Mouse (Mus musculus) layer of hippocampus, adult 6 months (tissue): ENCODE results near the gene Cox8c. TPM values are rescaled to one million over a fixed set of nuclear protein-coding genes. Genes with fewer than 3 reads are reported as not detected.

Source experiments
- long read RNA-seq, 2 experiments: library from polyadenylated mRNA; unstranded; transcript quantifications; one replicate each; pipeline ENCODE4 v2.0.0; 2019 to 2020
- polyA plus RNA-seq: library from polyadenylated mRNA; unstranded; fragments of <200 nt; fragmentation: Nextera tagmentation; gene quantifications from 2 replicates; pipeline ENCODE4 v1.2.3, GENCODE M21; 2021

Gene Cox8c
- not detected in 2 replicates for polyA plus RNA-seq
- long read RNA-seq, experiment 1: 0 reads
- long read RNA-seq, experiment 2: 0 reads

DNA sequence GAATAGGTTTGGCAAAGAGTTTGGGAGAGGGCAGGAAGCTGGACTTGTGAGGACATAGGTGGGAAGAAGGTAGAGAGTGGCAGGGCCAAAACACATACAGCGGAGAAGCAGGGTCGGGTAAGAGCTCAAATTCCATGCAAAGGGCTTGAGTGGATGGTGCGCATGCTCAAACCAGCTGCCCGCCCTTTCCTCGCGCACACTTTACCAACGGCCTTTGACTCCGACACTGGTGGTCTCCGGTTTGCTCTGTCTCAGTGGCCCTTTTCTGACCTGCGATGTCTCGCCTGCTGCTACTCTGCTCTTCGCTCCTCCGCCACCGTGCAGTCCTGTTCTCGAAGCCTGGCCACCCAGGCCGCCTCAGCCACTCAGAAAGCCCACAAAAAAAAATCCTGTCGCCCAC lies at the start of gene Cox8c:
Gene Cox8c, plus strand, starts transcription at position 226 of the 400 bp plus-strand sequence.

DNA sequence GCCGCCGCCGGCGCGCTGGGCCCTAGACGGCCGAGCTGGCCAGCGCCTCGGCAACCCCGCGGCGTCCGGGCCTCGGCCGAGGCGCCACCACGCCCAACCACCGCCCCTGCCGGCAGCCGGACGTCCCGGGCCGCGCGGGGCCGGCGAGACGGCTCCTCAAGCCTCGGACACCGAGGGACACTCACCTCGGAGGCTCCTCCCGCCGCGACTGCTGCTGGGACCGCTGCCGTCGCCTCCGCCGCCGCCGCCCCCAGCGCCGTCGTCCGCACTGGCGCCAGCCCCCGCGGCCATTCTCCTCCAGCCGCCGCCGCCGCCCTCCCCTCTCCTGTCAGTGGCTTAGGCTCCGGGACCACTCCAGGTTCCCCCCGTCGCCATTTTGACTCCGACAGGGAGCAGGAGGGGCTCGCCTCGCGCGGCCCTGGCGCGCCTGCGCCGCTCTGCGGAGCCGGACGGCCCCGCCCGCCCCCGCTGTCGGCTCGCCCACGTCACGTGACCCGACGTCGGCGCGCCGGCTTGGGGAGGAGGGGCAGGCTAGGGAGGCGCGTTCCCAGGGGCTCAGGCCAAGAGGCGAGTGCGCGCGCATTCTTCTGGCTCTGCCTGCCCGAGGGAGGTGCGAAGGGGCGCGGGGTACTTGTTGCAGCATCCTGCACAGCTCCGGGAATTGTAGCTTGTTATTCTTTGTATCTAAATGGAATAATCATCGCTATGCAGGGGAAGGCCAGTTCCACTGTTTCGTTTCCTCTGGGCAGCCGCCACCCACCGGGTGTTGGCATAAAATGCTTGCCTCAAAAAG lies 20.9 kb upstream of the Cox8c start, which contains the start of gene Btbd7:
Gene Btbd7, minus strand, starts transcription at position 441 of the 793 bp plus-strand sequence.

DNA sequence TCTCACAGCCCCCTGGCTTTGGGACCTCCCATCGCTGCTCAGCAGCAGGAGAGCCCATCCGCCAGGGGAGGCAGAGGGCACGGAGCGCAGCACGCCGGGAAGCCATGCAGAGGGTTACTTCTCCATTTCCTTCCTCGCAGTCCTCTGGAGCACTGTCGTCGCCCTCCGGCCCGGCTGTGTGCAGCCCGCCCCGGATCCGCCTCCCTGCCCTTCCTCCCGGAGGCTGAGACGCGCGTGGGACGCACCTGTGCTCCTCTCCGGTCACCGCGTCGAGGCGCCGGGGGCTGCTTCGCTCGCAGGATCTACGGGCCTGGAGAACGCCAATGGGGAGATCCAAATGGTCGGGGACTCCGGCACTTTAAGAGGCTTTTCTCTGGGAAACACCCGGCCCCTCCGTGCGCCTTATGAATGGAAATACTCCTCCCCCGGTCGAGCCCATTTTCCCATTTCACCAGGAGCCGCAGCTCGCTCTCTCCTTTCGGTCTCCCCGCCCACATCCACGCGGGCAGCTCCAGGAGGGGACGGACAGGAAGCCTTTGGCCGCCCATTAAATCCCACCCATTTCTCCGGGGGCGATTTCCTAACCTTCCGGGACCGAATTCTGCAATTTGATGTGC lies 49.8 kb downstream of the Cox8c start, which contains the start of gene Unc79:
Gene Unc79, plus strand, starts transcription at position 82 of the 617 bp plus-strand sequence.

Other genes starting within 250 kb of the Cox8c start
- gene Itpk1, start 194.4 kb upstream of the Cox8c start, polyA plus RNA-seq: 34.2 and 37.2 TPM in 2 replicates
- gene Moap1, start 155.7 kb upstream of the Cox8c start, polyA plus RNA-seq: 37.4 and 44.6 TPM in 2 replicates
- 4.6 and 4.9 TPM in 2 replicates for gene Tmem251, start 155.6 kb upstream of the Cox8c start, polyA plus RNA-seq
- gene Gm28051, start 141.6 kb upstream of the Cox8c start, polyA plus RNA-seq: not detected in 2 replicates
- 26.0 and 28.4 TPM in 2 replicates for gene Gon7, start 141.5 kb upstream of the Cox8c start, polyA plus RNA-seq
- gene Ubr7, start 141.3 kb upstream of the Cox8c start, polyA plus RNA-seq: 25.7 and 26.7 TPM in 2 replicates
- gene Gm20604, start 140.6 kb upstream of the Cox8c start, polyA plus RNA-seq: 21.4 and 21.9 TPM in 2 replicates
- 1.4 and 1.5 TPM in 2 replicates for gene Btbd7, start 20.8 kb upstream of the Cox8c start, polyA plus RNA-seq
- gene Unc79, start 49.5 kb downstream of the Cox8c start, polyA plus RNA-seq: 3.6 and 3.9 TPM in 2 replicates